Mouse (Mus musculus) lung, embryonic 14.5 days (tissue): ENCODE measurements around the gene Clmp. TPM values are rescaled to one million over a fixed set of nuclear protein-coding genes. Genes with fewer than 3 reads are reported as not detected.

Source experiments
- ATAC-seq: fragments of 200-750 bp; cut with Nextera tagmentation; 2 replicates; pipeline ENCODE4 v1.8.0; 2017; ENCODE audit warnings: mild to moderate bottlenecking, moderate TSS enrichment, moderate library complexity; ENCODE audit not compliant: insufficient read depth
- DNase-seq: peaks from one replicate; pipeline ENCODE4 v3.0.0-alpha.2; 2015
- H3K27ac ChIP-seq: fragments of 300-500 bp; sonication (generic); 2 replicates; pipeline ENCODE4 v1.5.1; 2014; ENCODE audit warnings: low read depth, mild to moderate bottlenecking, moderate library complexity
- H3K27me3 ChIP-seq: fragments of 300-500 bp; sonication (generic); 2 replicates; pipeline ENCODE4 v1.6.1; 2014; ENCODE audit warnings: low read length, control low read depth; ENCODE audit not compliant: insufficient read depth
- H3K36me3 ChIP-seq: fragments of 300-500 bp; sonication (generic); 2 replicates; pipeline ENCODE4 v1.6.1; 2014; ENCODE audit warnings: control low read depth; ENCODE audit not compliant: insufficient read depth
- H3K4me1 ChIP-seq: fragments of 300-500 bp; sonication (generic); 2 replicates; pipeline ENCODE4 v1.6.1; 2014; ENCODE audit warnings: antibody characterized with exemption, control low read depth; ENCODE audit not compliant: insufficient read depth
- H3K4me2 ChIP-seq: fragments of 300-500 bp; sonication (generic); 2 replicates; pipeline ENCODE4 v1.6.1; 2014; ENCODE audit warnings: mild to moderate bottlenecking
- H3K4me3 ChIP-seq: fragments of 300-500 bp; sonication (generic); 2 replicates; pipeline ENCODE4 v1.5.1; 2014; ENCODE audit warnings: low read depth, low read length
- H3K9ac ChIP-seq: fragments of 300-500 bp; sonication (generic); 2 replicates; pipeline ENCODE4 v1.6.1; 2014
- H3K9me3 ChIP-seq: fragments of 300-500 bp; sonication (generic); 2 replicates; pipeline ENCODE4 v1.6.1; 2016; ENCODE audit warnings: low read depth, low read length, control low read depth
- CTCF ChIP-seq: IDR thresholded peaks from 2 replicates; pipeline ENCODE4 v1.5.1; 2016; ENCODE audit warnings: antibody characterized with exemption, low read depth
- WGBS: fragments of 180-500 bp; shearing (Covaris S2); extraction: QIAGEN DNeasy Blood & Tissue Kit; methylation state at CpG from one replicate; pipeline ENCODE4 v1.1.7; 2014; 5-methylcytosine and 5-hydroxymethylcytosine counted together
- polyA plus RNA-seq: library from polyadenylated mRNA; unstranded; fragments of >200 nt; fragmentation: Nextera tagmentation; extraction: Ambion mirVana; gene quantifications from 2 replicates; pipeline ENCODE4 v1.2.1, GENCODE M21; 2014

Gene Clmp
- polyA plus RNA-seq, 1 experiment from 2014 or later: 20.6 TPM

GRCm38 (mm10) chr9:40708448-40709140 lies 22.8 kb downstream of the Clmp start:
- DNase-seq: no peak

GRCm38 (mm10) chr9:40709141-40709537 lies 23.4 kb downstream of the Clmp start:
- 0 out of 2 replicates have a peak, but pooled peaks cover 3% of the 10 kb centered on the region for H3K4me1 ChIP-seq
- WGBS: 67% methylated on average over 7 of the region's 7 CpGs
- H3K27ac ChIP-seq: no peak overlapping the region

More at GRCm38 (mm10) chr9:40708448-40709140, 22.8 kb downstream of the Clmp start:
- 66% methylated on average over 12 of the region's 12 CpGs for WGBS
- no peak for TF ChIP-seq CTCF
- Histone ChIP-seq H3K27me3 (no peaks in the 10 kb centered on the region), H3K4me1 (0 out of 2 replicates have a peak, but pooled peaks cover 3% of the 10 kb centered on the region), H3K9me3 (no peaks in the 10 kb centered on the region), H3K4me2 (no peak overlapping the region), H3K27ac (no peak overlapping the region), H3K36me3 (no peaks in the 10 kb centered on the region), H3K9ac (no peak overlapping the region), H3K4me3 (no peak overlapping the region)
- no peak for ATAC-seq

DNA sequence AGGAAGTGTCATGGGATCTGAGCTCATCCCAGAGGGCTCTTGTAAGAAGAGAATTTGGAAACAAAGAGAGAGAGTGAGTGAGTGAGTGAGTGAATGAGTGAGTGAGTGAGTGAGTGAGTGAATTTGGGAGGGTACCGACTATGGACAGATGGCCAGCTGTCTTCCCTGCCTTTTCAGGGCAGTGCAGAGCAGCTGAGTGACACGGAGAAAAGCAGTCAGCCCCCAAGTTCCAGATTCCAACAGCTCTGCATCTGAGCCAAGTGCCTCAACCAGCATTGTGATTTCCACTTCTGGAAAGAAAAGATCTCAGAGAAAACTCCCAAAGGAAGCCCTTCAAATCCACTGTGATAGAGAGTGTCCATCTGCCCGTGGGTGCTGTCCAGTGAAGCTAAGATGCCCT lies 23.8 kb downstream of the Clmp start:
- H3K36me3 ChIP-seq: no peaks in the 10 kb centered on the region
- no peak for DNase-seq
- H3K4me3 ChIP-seq: no peak overlapping the region
- no peak for TF ChIP-seq CTCF
- no peak overlapping the region for H3K9ac ChIP-seq
- no peak overlapping the region for H3K27ac ChIP-seq
- WGBS: 26% methylated on average over 3 of the region's 3 CpGs
- ATAC-seq: no peak
- H3K4me1 ChIP-seq: no peaks in the 10 kb centered on the region
- H3K9me3 ChIP-seq: no peaks in the 10 kb centered on the region
- no peak overlapping the region for H3K4me2 ChIP-seq
- no peaks in the 10 kb centered on the region for H3K27me3 ChIP-seq

More at GRCm38 (mm10) chr9:40709141-40709537, 23.4 kb downstream of the Clmp start:
- ATAC-seq: no peak
- no peaks in the 10 kb centered on the region for H3K27me3 ChIP-seq
- DNase-seq: no peak
- no peak for TF ChIP-seq CTCF
- no peaks in the 10 kb centered on the region for H3K9me3 ChIP-seq
- H3K4me3 ChIP-seq: no peak overlapping the region
- H3K36me3 ChIP-seq: no peaks in the 10 kb centered on the region
- H3K4me2 ChIP-seq: no peak overlapping the region
- H3K9ac ChIP-seq: no peak overlapping the region

- ATAC-seq (no peak), DNase-seq (no peak)
- Histone ChIP-seq H3K4me3 (no peak overlapping the region), H3K27me3 (no peaks in the 10 kb centered on the region), H3K36me3 (no peaks in the 10 kb centered on the region), H3K9ac (no peak overlapping the region), H3K9me3 (no peaks in the 10 kb centered on the region), H3K4me1 (no peaks in the 10 kb centered on the region), H3K4me2 (no peak overlapping the region), H3K27ac (no peak overlapping the region)
- WGBS: 31% methylated on average over 3 of the region's 3 CpGs
- no peak for TF ChIP-seq CTCF
Measured at GRCm38 (mm10) chr9:40709991-40710390, 24.2 kb downstream of the Clmp start.

- no peaks in the 10 kb centered on the region for H3K27me3 ChIP-seq
- ATAC-seq (no peak), DNase-seq (no peak)
- H3K4me2 ChIP-seq: no peak overlapping the region
- no peak overlapping the region for H3K27ac ChIP-seq
- H3K4me3 ChIP-seq: no peak overlapping the region
- no peak overlapping the region; the same call in 1 of the 2 replicates for H3K9ac ChIP-seq
- H3K9me3 ChIP-seq: no peaks in the 10 kb centered on the region
- H3K4me1 ChIP-seq: no peaks in the 10 kb centered on the region
- WGBS: 59% methylated on average over 4 of the region's 4 CpGs
- TF ChIP-seq CTCF: no peak
- no peaks in the 10 kb centered on the region for H3K36me3 ChIP-seq
Measured at GRCm38 (mm10) chr9:40711654-40712053, 25.9 kb downstream of the Clmp start.

DNA sequence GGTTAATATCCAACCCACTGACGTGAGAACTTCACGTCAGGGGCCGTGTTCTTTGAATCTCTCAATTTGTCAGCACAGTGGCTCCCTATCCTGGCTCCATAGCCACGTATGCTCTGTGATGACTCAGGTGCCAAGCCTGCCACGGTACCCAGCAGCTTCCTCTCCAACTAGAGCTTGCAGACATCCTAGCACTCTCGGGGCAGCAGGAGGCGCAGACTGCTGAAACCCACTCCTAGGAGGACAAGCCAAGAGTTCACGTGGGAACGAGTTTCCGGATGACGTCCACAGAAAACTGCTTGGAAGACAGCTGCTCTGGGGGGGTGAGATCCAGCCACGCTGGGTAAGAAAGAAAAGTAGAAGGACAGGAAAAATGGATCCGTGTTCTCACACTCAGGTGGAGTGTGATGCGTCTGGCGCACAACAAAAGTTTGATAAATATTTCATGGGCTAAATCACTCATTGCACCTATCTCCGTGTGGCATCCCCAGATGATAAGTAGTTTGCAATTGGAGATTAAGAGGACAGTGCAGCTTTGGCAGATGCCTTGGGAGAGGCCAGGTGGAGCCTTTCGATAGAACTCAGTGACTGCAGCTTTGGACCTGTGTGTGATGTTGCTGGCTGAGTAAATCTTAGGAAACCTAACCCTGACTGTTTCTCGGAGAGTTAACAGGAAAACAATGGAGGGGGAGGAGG lies 31.6 kb downstream of the Clmp start:
- Histone ChIP-seq H3K4me3 (no peak overlapping the region), H3K4me1 (peaks cover 5% of the 10 kb centered on the region; the same call in 1 of the 2 replicates), H3K27me3 (no peaks in the 10 kb centered on the region), H3K9me3 (no peaks in the 10 kb centered on the region), H3K36me3 (no peaks in the 10 kb centered on the region), H3K4me2 (peak overlapping the region; percentile 13; the same call in 1 of the 2 replicates), H3K9ac (no peak overlapping the region), H3K27ac (no peak overlapping the region)
- DNase-seq (peak; percentile 41), ATAC-seq (peak; percentile 28; the same call in 1 of the 2 replicates)
- whole genome bisulfite sequencing: 47% methylated on average over 18 of the region's 18 CpGs
- TF ChIP-seq CTCF: peak; percentile 24; the same call in 1 of the 2 replicates

GRCm38 (mm10) chr9:40717875-40718185 lies 32.1 kb downstream of the Clmp start:
- no peak overlapping the region for H3K9ac ChIP-seq
- ATAC-seq (no peak), DNase-seq (peak; percentile 51)
- H3K4me2 ChIP-seq: no peak overlapping the region; the same call in 1 of the 2 replicates
- peaks cover 8% of the 10 kb centered on the region for H3K4me1 ChIP-seq
- H3K9me3 ChIP-seq: no peaks in the 10 kb centered on the region
- no peak overlapping the region for H3K27ac ChIP-seq
- no peaks in the 10 kb centered on the region for H3K36me3 ChIP-seq
- no peak for TF ChIP-seq CTCF
- H3K4me3 ChIP-seq: no peak overlapping the region
- H3K27me3 ChIP-seq: no peaks in the 10 kb centered on the region
- 18% methylated on average over 7 of the region's 7 CpGs for WGBS
